Mouse (Mus musculus): Measurements from ENCODE around the gene 0610030E20Rik. TPM values are rescaled to one million over a fixed set of nuclear protein-coding genes. Genes with fewer than 3 reads are reported as not detected.
A peak's percentile ranks its signal among the peaks of the same experiment; 100 is the strongest.

0610030E20Rik gene
- polyA plus RNA-seq, 1 experiment from 2014 or later = 19.9 TPM

- WGBS = 64% methylated on average over 4 of the region's 4 CpGs
- no peaks in the 10 kb centered on the region for H3K9me3 ChIP-seq (replicated peaks)
Measured at GRCm38 (mm10) chr6:72385258-72385657, 38.1 kb downstream of the 0610030E20Rik start.

GRCm38 (mm10) chr6:72386561-72386960 lies 39.4 kb downstream of the 0610030E20Rik start:
- H3K27me3 ChIP-seq (replicated peaks) = no peaks in the 10 kb centered on the region

More at GRCm38 (mm10) chr6:72385258-72385657, 38.1 kb downstream of the 0610030E20Rik start:
- Histone ChIP-seq H3K27me3 (replicated peaks) (no peaks in the 10 kb centered on the region), H3K27ac (ENCODE audit: poor library complexity, severe bottlenecking) (no peak overlapping the region), H3K9ac (no peak overlapping the region), H3K36me3 (peaks cover 48% of the 10 kb centered on the region), H3K4me2 (no peak overlapping the region), H3K4me1 (replicated peaks) (peaks cover 24% of the 10 kb centered on the region), H3K4me3 (no peak overlapping the region)
- ATAC-seq (ENCODE audit: insufficient number of reproducible peaks, low FRiP score) = no peak

GRCm38 (mm10) chr6:72387816-72388215 lies 40.7 kb downstream of the 0610030E20Rik start:
- Histone ChIP-seq H3K4me2 (peak overlapping the region; percentile 77; the same call in 1 of the 2 replicates), H3K27ac (ENCODE audit: poor library complexity, severe bottlenecking) (no peak overlapping the region), H3K4me1 (replicated peaks) (peaks cover 31% of the 10 kb centered on the region), H3K36me3 (peaks cover 48% of the 10 kb centered on the region), H3K27me3 (replicated peaks) (no peaks in the 10 kb centered on the region), H3K9me3 (replicated peaks) (no peaks in the 10 kb centered on the region), H3K4me3 (no peak overlapping the region), H3K9ac (no peak overlapping the region)
- WGBS = 90% methylated on average over 3 of the region's 3 CpGs
- no peak for ATAC-seq (ENCODE audit: insufficient number of reproducible peaks, low FRiP score)

More at GRCm38 (mm10) chr6:72386561-72386960, 39.4 kb downstream of the 0610030E20Rik start:
- Histone ChIP-seq H3K36me3 (peaks cover 48% of the 10 kb centered on the region), H3K4me3 (no peak overlapping the region), H3K9ac (no peak overlapping the region), H3K4me2 (no peak overlapping the region), H3K9me3 (replicated peaks) (no peaks in the 10 kb centered on the region), H3K4me1 (replicated peaks) (peaks cover 31% of the 10 kb centered on the region), H3K27ac (ENCODE audit: poor library complexity, severe bottlenecking) (no peak overlapping the region)
- WGBS = 87% methylated on average over 2 of the region's 2 CpGs
- no peak for ATAC-seq (ENCODE audit: insufficient number of reproducible peaks, low FRiP score)

GRCm38 (mm10) chr6:72388266-72388665 lies 41.1 kb downstream of the 0610030E20Rik start:
- peaks cover 31% of the 10 kb centered on the region for H3K4me1 ChIP-seq (replicated peaks)
- ATAC-seq (ENCODE audit: insufficient number of reproducible peaks, low FRiP score) = no peak
- peaks cover 48% of the 10 kb centered on the region for H3K36me3 ChIP-seq
- H3K9me3 ChIP-seq (replicated peaks) = no peaks in the 10 kb centered on the region
- peak overlapping the region; percentile 85 for H3K9ac ChIP-seq
- WGBS = 71% methylated on average over 10 of the region's 10 CpGs
- H3K27me3 ChIP-seq (replicated peaks) = no peaks in the 10 kb centered on the region
- H3K4me2 ChIP-seq = peak overlapping the region; percentile 77
- 0 out of 2 replicates have a peak overlapping the region, but pooled peaks have one; percentile 56 for H3K4me3 ChIP-seq
- no peak overlapping the region for H3K27ac ChIP-seq (ENCODE audit: poor library complexity, severe bottlenecking)

- no peak for ATAC-seq (ENCODE audit: insufficient number of reproducible peaks, low FRiP score)
- Histone ChIP-seq H3K4me1 (replicated peaks) (peaks cover 31% of the 10 kb centered on the region), H3K4me3 (peak overlapping the region; percentile 56; the same call in 1 of the 2 replicates), H3K9me3 (replicated peaks) (no peaks in the 10 kb centered on the region), H3K4me2 (peak overlapping the region; percentile 77), H3K27ac (ENCODE audit: poor library complexity, severe bottlenecking) (peak overlapping the region; percentile 95), H3K9ac (peak overlapping the region; percentile 85), H3K27me3 (replicated peaks) (no peaks in the 10 kb centered on the region), H3K36me3 (peaks cover 48% of the 10 kb centered on the region)
- 71% methylated on average over 6 of the region's 6 CpGs for WGBS
Measured at GRCm38 (mm10) chr6:72388791-72389329, 41.7 kb downstream of the 0610030E20Rik start.

GRCm38 (mm10) chr6:72389471-72389940 lies 42.4 kb downstream of the 0610030E20Rik start:
- Histone ChIP-seq H3K4me1 (replicated peaks) (peaks cover 31% of the 10 kb centered on the region), H3K27ac (ENCODE audit: poor library complexity, severe bottlenecking) (peak overlapping the region; percentile 95), H3K9ac (peak overlapping the region; percentile 85), H3K36me3 (peaks cover 41% of the 10 kb centered on the region), H3K27me3 (replicated peaks) (no peaks in the 10 kb centered on the region), H3K4me3 (peak overlapping the region; percentile 56), H3K4me2 (peak overlapping the region; percentile 77), H3K9me3 (replicated peaks) (no peaks in the 10 kb centered on the region)
- WGBS = 8% methylated on average over 13 of the region's 13 CpGs
- ATAC-seq (ENCODE audit: insufficient number of reproducible peaks, low FRiP score) = peak; percentile 46

GRCm38 (mm10) chr6:72389941-72390771 lies 43.0 kb downstream of the 0610030E20Rik start, which contains the start of gene Vamp8:
Gene Vamp8, minus strand, starts transcription at chr6:72390703.
- H3K4me3 ChIP-seq = peak within 1 kb of the TSS; percentile 56
- H3K27ac ChIP-seq (ENCODE audit: poor library complexity, severe bottlenecking) = peak within 1 kb of the TSS; percentile 95
- under 1% methylated on average over 33 of the region's 33 CpGs for WGBS
- H3K27me3 ChIP-seq (replicated peaks) = no peaks in the 10 kb centered on the region
- H3K4me1 ChIP-seq (replicated peaks) = peaks cover 31% of the 10 kb centered on the region
- H3K4me2 ChIP-seq = peak within 1 kb of the TSS; percentile 77
- peaks cover 35% of the 10 kb centered on the region for H3K36me3 ChIP-seq
- peak within 1 kb of the TSS; percentile 85 for H3K9ac ChIP-seq
- ATAC-seq (ENCODE audit: insufficient number of reproducible peaks, low FRiP score) = peak; percentile 66
- no peaks in the 10 kb centered on the region for H3K9me3 ChIP-seq (replicated peaks)

- Histone ChIP-seq H3K36me3 (peaks cover 27% of the 10 kb centered on the region), H3K9ac (peak overlapping the region; percentile 85), H3K9me3 (replicated peaks) (no peaks in the 10 kb centered on the region), H3K4me2 (peak overlapping the region; percentile 77), H3K4me1 (replicated peaks) (peaks cover 31% of the 10 kb centered on the region), H3K4me3 (peak overlapping the region; percentile 56), H3K27ac (ENCODE audit: poor library complexity, severe bottlenecking) (peak overlapping the region; percentile 95), H3K27me3 (replicated peaks) (no peaks in the 10 kb centered on the region)
- 9% methylated on average over 11 of the region's 12 CpGs for WGBS
- peak; percentile 85 for ATAC-seq (ENCODE audit: insufficient number of reproducible peaks, low FRiP score)
Measured at GRCm38 (mm10) chr6:72390795-72391521, 43.8 kb downstream of the 0610030E20Rik start.

GRCm38 (mm10) chr6:72392341-72392740 lies 45.2 kb downstream of the 0610030E20Rik start:
- WGBS = 87% methylated on average over 5 of the region's 5 CpGs
- no peaks in the 10 kb centered on the region for H3K27me3 ChIP-seq (replicated peaks)
- no peak overlapping the region for H3K4me3 ChIP-seq
- H3K9me3 ChIP-seq (replicated peaks) = no peaks in the 10 kb centered on the region
- peaks cover 31% of the 10 kb centered on the region for H3K4me1 ChIP-seq (replicated peaks)
- no peak overlapping the region for H3K9ac ChIP-seq
- H3K4me2 ChIP-seq = no peak overlapping the region
- H3K27ac ChIP-seq (ENCODE audit: poor library complexity, severe bottlenecking) = peak overlapping the region; percentile 52; the same call in 1 of the 2 replicates
- peaks cover 17% of the 10 kb centered on the region for H3K36me3 ChIP-seq
- ATAC-seq (ENCODE audit: insufficient number of reproducible peaks, low FRiP score) = no peak

GRCm38 (mm10) chr6:72396837-72397251 lies 49.7 kb downstream of the 0610030E20Rik start:
- H3K9me3 ChIP-seq (replicated peaks) = no peaks in the 10 kb centered on the region
- no peak for ATAC-seq (ENCODE audit: insufficient number of reproducible peaks, low FRiP score)
- H3K4me2 ChIP-seq = no peak overlapping the region
- H3K9ac ChIP-seq = no peak overlapping the region
- no peaks in the 10 kb centered on the region for H3K4me1 ChIP-seq (replicated peaks)
- no peaks in the 10 kb centered on the region for H3K27me3 ChIP-seq (replicated peaks)
- no peak overlapping the region for H3K4me3 ChIP-seq
- 74% methylated on average over 10 of the region's 10 CpGs for WGBS
- H3K36me3 ChIP-seq = no peaks in the 10 kb centered on the region
- no peak overlapping the region for H3K27ac ChIP-seq (ENCODE audit: poor library complexity, severe bottlenecking)
